Mouse (Mus musculus) forebrain, embryonic 16.5 days (tissue): ENCODE measurements around the gene Pink1. TPM values are rescaled to one million over a fixed set of nuclear protein-coding genes. Genes with fewer than 3 reads are reported as not detected.

Experiments
- ATAC-seq: fragments of 200-750 bp; cut with Nextera tagmentation; 2 replicates; pipeline ENCODE4 v1.8.0; 2017; ENCODE audit warnings: mild to moderate bottlenecking, moderate library complexity
- H3K27ac ChIP-seq: fragments of 300-500 bp; sonication (generic); 2 replicates; pipeline ENCODE4 v1.5.1; 2014; ENCODE audit warnings: low read length, control low read depth
- H3K27me3 ChIP-seq: fragments of 300-500 bp; sonication (generic); replicated peaks from 2 replicates; pipeline ENCODE4 v1.6.1; 2014; ENCODE audit warnings: low read length; ENCODE audit not compliant: control insufficient read depth, insufficient read depth
- H3K36me3 ChIP-seq: fragments of 300-500 bp; sonication (generic); 2 replicates; pipeline ENCODE4 v1.6.1; 2014; ENCODE audit not compliant: control insufficient read depth, insufficient read depth
- H3K4me1 ChIP-seq: fragments of 300-500 bp; sonication (generic); replicated peaks from 2 replicates; pipeline ENCODE4 v1.6.1; 2014; ENCODE audit warnings: low read length; ENCODE audit not compliant: control insufficient read depth, insufficient read depth
- H3K4me2 ChIP-seq: fragments of 300-500 bp; sonication (generic); 2 replicates; pipeline ENCODE4 v1.6.1; 2014; ENCODE audit warnings: mild to moderate bottlenecking, low read length, control low read depth
- H3K4me3 ChIP-seq: fragments of 300-500 bp; sonication (generic); replicated peaks from 2 replicates; pipeline ENCODE4 v1.5.1; 2014; ENCODE audit warnings: mild to moderate bottlenecking, low read length, control low read depth
- H3K9ac ChIP-seq: fragments of 300-500 bp; sonication (generic); replicated peaks from 2 replicates; pipeline ENCODE4 v1.6.1; 2014; ENCODE audit warnings: low read depth, low read length, control low read depth
- H3K9me3 ChIP-seq: fragments of 300-500 bp; sonication (generic); 2 replicates; pipeline ENCODE4 v1.6.1; 2016; ENCODE audit warnings: low read length; ENCODE audit not compliant: control insufficient read depth
- WGBS: fragments of 180-500 bp; shearing (Covaris S2); extraction: QIAGEN DNeasy Blood & Tissue Kit; methylation state at CpG from one replicate; pipeline ENCODE4 v1.1.7; 2014; 5-methylcytosine and 5-hydroxymethylcytosine counted together
- polyA plus RNA-seq: library from polyadenylated mRNA; unstranded; fragments of >200 nt; fragmentation: Nextera tagmentation; extraction: Ambion mirVana; gene quantifications from 2 replicates; pipeline ENCODE4 v1.2.1, GENCODE M21; 2015

Gene Pink1
- polyA plus RNA-seq, 1 experiment from 2014 or later, result 92.8 TPM

GRCm38 (mm10) chr4:138312105-138312504 lies 14.0 kb downstream of the Pink1 start:
- ATAC-seq, result no peak
- Histone ChIP-seq H3K4me2 (no peak overlapping the region), H3K27me3 (no peaks in the 10 kb centered on the region), H3K36me3 (peaks cover 37% of the 10 kb centered on the region), H3K9me3 (no peaks in the 10 kb centered on the region), H3K27ac (no peak overlapping the region), H3K4me1 (peaks cover 7% of the 10 kb centered on the region), H3K9ac (no peak overlapping the region), H3K4me3 (no peak overlapping the region)
- WGBS, result 100% methylated on average over 3 of the region's 3 CpGs

GRCm38 (mm10) chr4:138311595-138311994 lies 14.5 kb downstream of the Pink1 start:
- ATAC-seq, result 0 out of 2 replicates have a peak, but pooled peaks have one; percentile 32
- H3K9me3 ChIP-seq, result no peaks in the 10 kb centered on the region
- no peak overlapping the region for H3K4me3 ChIP-seq
- H3K27ac ChIP-seq, result no peak overlapping the region
- H3K27me3 ChIP-seq, result no peaks in the 10 kb centered on the region
- H3K9ac ChIP-seq, result no peak overlapping the region
- 60% methylated on average over 8 of the region's 8 CpGs for WGBS
- H3K4me2 ChIP-seq, result no peak overlapping the region
- peaks cover 33% of the 10 kb centered on the region for H3K36me3 ChIP-seq
- H3K4me1 ChIP-seq, result peaks cover 12% of the 10 kb centered on the region

- no peak for ATAC-seq
- peaks cover 23% of the 10 kb centered on the region for H3K4me1 ChIP-seq
- H3K9ac ChIP-seq, result no peak overlapping the region
- no peak overlapping the region for H3K27ac ChIP-seq
- H3K4me3 ChIP-seq, result no peak overlapping the region
- no peaks in the 10 kb centered on the region for H3K9me3 ChIP-seq
- H3K36me3 ChIP-seq, result peaks cover 29% of the 10 kb centered on the region
- WGBS, result 96% methylated on average over 19 of the region's 19 CpGs
- no peak overlapping the region for H3K4me2 ChIP-seq
- no peaks in the 10 kb centered on the region for H3K27me3 ChIP-seq
Observed at GRCm38 (mm10) chr4:138310311-138310910, 15.7 kb downstream of the Pink1 start.

GRCm38 (mm10) chr4:138307739-138308138 lies 18.4 kb downstream of the Pink1 start:
- ATAC-seq, result no peak
- Histone ChIP-seq H3K4me3 (no peak overlapping the region), H3K27me3 (no peaks in the 10 kb centered on the region), H3K4me2 (no peak overlapping the region), H3K9ac (no peak overlapping the region), H3K27ac (no peak overlapping the region), H3K4me1 (peaks cover 32% of the 10 kb centered on the region), H3K9me3 (no peaks in the 10 kb centered on the region), H3K36me3 (peaks cover 16% of the 10 kb centered on the region)
- 80% methylated on average over 12 of the region's 12 CpGs for WGBS

- Histone ChIP-seq H3K4me3 (no peak overlapping the region), H3K36me3 (peaks cover 12% of the 10 kb centered on the region), H3K9me3 (no peaks in the 10 kb centered on the region), H3K27ac (no peak overlapping the region), H3K4me2 (no peak overlapping the region), H3K27me3 (no peaks in the 10 kb centered on the region), H3K9ac (no peak overlapping the region), H3K4me1 (peaks cover 32% of the 10 kb centered on the region)
- no peak for ATAC-seq
- 69% methylated on average over 3 of the region's 3 CpGs for WGBS
Observed at GRCm38 (mm10) chr4:138307025-138307424, 19.1 kb downstream of the Pink1 start.

- under 1% methylated on average over 64 of the region's 64 CpGs for WGBS
- no peaks in the 10 kb centered on the region for H3K27me3 ChIP-seq
- H3K36me3 ChIP-seq, result peaks cover 6% of the 10 kb centered on the region; the same call in 1 of the 2 replicates
- H3K4me1 ChIP-seq, result peaks cover 32% of the 10 kb centered on the region
- H3K9me3 ChIP-seq, result no peaks in the 10 kb centered on the region
- H3K9ac ChIP-seq, result peak within 1 kb of the TSS; percentile 90
- peak within 1 kb of the TSS; percentile 74 for H3K27ac ChIP-seq
- ATAC-seq, result peak; percentile 98
- peak within 1 kb of the TSS; percentile 81 for H3K4me3 ChIP-seq
- peak within 1 kb of the TSS; percentile 79 for H3K4me2 ChIP-seq
Observed at GRCm38 (mm10) chr4:138304340-138305104, 21.6 kb downstream of the Pink1 start, which contains the start of gene Ddost. Gene Ddost (plus strand): TSS chr4:138304730.

GRCm38 (mm10) chr4:138303742-138304141 lies 22.4 kb downstream of the Pink1 start:
- peak overlapping the region; percentile 59 for H3K9ac ChIP-seq
- H3K9me3 ChIP-seq, result no peaks in the 10 kb centered on the region
- H3K27me3 ChIP-seq, result no peaks in the 10 kb centered on the region
- 0 out of 2 replicates have a peak, but pooled peaks cover 4% of the 10 kb centered on the region for H3K36me3 ChIP-seq
- no peak overlapping the region; the same call in 1 of the 2 replicates for H3K27ac ChIP-seq
- peaks cover 32% of the 10 kb centered on the region for H3K4me1 ChIP-seq
- ATAC-seq, result no peak
- WGBS, result 14% methylated on average over 18 of the region's 18 CpGs
- H3K4me3 ChIP-seq, result peak overlapping the region; percentile 81
- H3K4me2 ChIP-seq, result peak overlapping the region; percentile 79

GRCm38 (mm10) chr4:138303011-138303410 lies 23.1 kb downstream of the Pink1 start:
- no peak for ATAC-seq
- H3K9me3 ChIP-seq, result no peaks in the 10 kb centered on the region
- H3K27ac ChIP-seq, result no peak overlapping the region
- H3K27me3 ChIP-seq, result no peaks in the 10 kb centered on the region
- no peak overlapping the region for H3K4me2 ChIP-seq
- no peak overlapping the region for H3K9ac ChIP-seq
- H3K4me3 ChIP-seq, result no peak overlapping the region
- H3K36me3 ChIP-seq, result no peaks in the 10 kb centered on the region
- H3K4me1 ChIP-seq, result peaks cover 32% of the 10 kb centered on the region
- WGBS, result 87% methylated on average over 3 of the region's 3 CpGs

GRCm38 (mm10) chr4:138301271-138301780 lies 24.8 kb downstream of the Pink1 start:
- 84% methylated on average over 10 of the region's 10 CpGs for WGBS
- ATAC-seq, result no peak

More at GRCm38 (mm10) chr4:138301271-138301780, 24.8 kb downstream of the Pink1 start:
- Histone ChIP-seq H3K4me2 (no peak overlapping the region), H3K9ac (no peak overlapping the region), H3K27me3 (no peaks in the 10 kb centered on the region), H3K36me3 (no peaks in the 10 kb centered on the region), H3K27ac (no peak overlapping the region), H3K4me3 (no peak overlapping the region), H3K9me3 (no peaks in the 10 kb centered on the region), H3K4me1 (peaks cover 17% of the 10 kb centered on the region)
